Mouse (Mus musculus): ENCODE data around the gene Csrp3. TPM values are rescaled to one million over a fixed set of nuclear protein-coding genes. Genes with fewer than 3 reads are reported as not detected.
A peak's percentile ranks its signal among the peaks of the same experiment; 100 is the strongest.

Csrp3 gene
- total and polyA plus RNA-seq, 2 experiments from 2014 or later: not detected

DNA sequence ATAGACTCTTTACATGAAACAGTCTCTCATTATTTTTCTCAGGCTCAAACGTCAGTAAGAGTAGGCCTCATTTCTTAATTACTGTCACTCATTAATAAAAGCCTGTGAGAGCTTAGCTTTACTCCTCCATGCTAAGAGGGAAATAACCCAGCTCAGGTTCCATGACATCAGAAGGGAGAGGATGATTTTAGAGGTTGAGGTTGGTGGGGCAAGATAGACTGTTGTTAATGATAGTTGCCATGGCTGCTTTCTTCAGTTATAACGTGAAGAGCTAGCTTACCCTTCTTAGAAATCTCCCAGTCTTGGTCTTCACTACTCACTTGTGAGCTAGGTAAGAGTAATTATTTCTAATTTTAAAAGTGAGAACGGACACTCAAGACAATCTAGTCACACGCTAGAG, 57.7 kb downstream of the Csrp3 start:
- Histone ChIP-seq H3K27me3 (ENCODE audit: insufficient read depth, low read length) (no peaks in the 10 kb centered on the region), H3K36me3 (ENCODE audit: insufficient read depth) (no peaks in the 10 kb centered on the region), H3K4me2 (ENCODE audit: low read depth) (peak overlapping the region; percentile 83), H3K9ac (no peak overlapping the region), H3K4me1 (ENCODE audit: insufficient read depth) (peaks cover 13% of the 10 kb centered on the region; the same call in 1 of the 2 replicates), H3K27ac (ENCODE audit: low read depth, low read length) (no peak overlapping the region), H3K9me3 (ENCODE audit: low read length) (no peaks in the 10 kb centered on the region), H3K4me3 (ENCODE audit: low read depth, low read length) (peak overlapping the region; percentile 20)
- no peak for TF ChIP-seq CTCF (IDR thresholded peaks at IDR 0.05; ENCODE audit: low read depth)
- DNase-seq (no peak), ATAC-seq (no peak)
- 29% methylated on average over 4 of the region's 4 CpGs for WGBS

DNA sequence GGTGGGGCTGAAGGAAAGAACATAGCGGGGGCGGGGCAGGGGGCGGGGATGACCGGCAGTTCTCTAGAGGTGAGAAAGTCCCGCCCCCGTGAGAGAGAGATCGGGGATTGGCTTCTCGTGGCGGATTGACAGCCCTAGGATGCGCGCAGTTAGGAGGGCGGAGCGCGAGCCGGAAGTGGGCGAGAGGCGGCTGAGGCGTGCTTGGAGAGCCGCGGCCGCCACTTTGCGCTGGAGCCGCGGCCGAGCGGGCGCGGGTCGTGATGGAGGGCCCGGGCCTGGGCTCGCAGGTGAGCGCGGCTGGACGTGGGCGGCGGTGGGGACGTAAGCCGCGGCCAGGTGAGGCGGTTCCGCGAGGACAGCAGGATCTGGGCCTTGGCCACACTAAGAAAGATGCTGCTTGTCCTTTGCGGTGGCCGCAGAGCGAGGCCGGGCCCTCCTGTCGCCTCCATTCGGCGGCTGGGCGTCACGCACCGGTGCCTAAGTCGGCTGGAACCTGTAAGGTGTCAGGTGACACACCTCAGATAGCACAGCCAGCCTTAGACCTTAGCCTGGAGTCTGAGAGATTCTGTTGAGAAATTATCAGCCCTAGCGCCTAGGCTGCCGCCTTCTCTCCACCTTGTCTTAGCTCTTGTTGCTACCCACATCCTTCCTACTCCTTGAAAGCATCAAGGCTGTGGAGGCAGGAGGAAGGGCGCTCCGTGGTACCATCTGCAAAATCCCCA, 58.8 kb downstream of the Csrp3 start, which contains the start of gene Zdhhc13:
Zdhhc13 (plus strand) TSS at position 153 of the 722 bp plus-strand sequence.
- H3K36me3 ChIP-seq (ENCODE audit: insufficient read depth): no peaks in the 10 kb centered on the region
- H3K27me3 ChIP-seq (ENCODE audit: insufficient read depth, low read length): no peaks in the 10 kb centered on the region
- H3K9ac ChIP-seq: peak within 1 kb of the TSS; percentile 90
- H3K4me2 ChIP-seq (ENCODE audit: low read depth): peak within 1 kb of the TSS; percentile 83
- H3K4me1 ChIP-seq (ENCODE audit: insufficient read depth): peaks cover 13% of the 10 kb centered on the region; the same call in 1 of the 2 replicates
- no peaks in the 10 kb centered on the region for H3K9me3 ChIP-seq (ENCODE audit: low read length)
- H3K27ac ChIP-seq (ENCODE audit: low read depth, low read length): peak within 1 kb of the TSS; percentile 79
- ATAC-seq (peak; percentile 99), DNase-seq (peak; percentile 91)
- under 1% methylated on average over 57 of the region's 57 CpGs for WGBS
- TF ChIP-seq CTCF (IDR thresholded peaks at IDR 0.05; ENCODE audit: low read depth): peak; percentile 16; the same call in 1 of the 2 replicates
- H3K4me3 ChIP-seq (ENCODE audit: low read depth, low read length): peak within 1 kb of the TSS; percentile 85

DNA sequence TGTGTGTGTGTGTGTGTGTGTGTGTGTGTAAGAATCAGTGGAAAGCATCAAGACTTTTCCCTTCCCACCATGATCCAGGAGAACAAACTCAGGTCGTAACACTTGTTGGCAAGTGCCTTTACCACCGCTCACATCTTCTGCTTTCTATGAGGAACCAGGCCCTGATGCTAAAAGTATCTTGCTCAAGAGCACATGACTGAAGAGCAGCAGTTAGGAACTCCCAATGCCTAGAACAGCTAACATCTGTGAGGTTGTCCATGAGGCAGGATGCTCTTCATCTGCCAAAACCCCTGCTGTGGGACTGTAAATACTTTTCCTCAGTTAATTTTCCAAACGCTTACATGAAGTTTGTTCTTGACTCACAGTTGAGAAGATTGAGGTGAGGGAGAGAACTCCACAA, 59.5 kb downstream of the Csrp3 start:
- no peaks in the 10 kb centered on the region for H3K27me3 ChIP-seq (ENCODE audit: insufficient read depth, low read length)
- H3K27ac ChIP-seq (ENCODE audit: low read depth, low read length): no peak overlapping the region
- H3K9ac ChIP-seq: no peak overlapping the region
- peak overlapping the region; percentile 83 for H3K4me2 ChIP-seq (ENCODE audit: low read depth)
- peaks cover 13% of the 10 kb centered on the region; the same call in 1 of the 2 replicates for H3K4me1 ChIP-seq (ENCODE audit: insufficient read depth)
- DNase-seq: no peak
- no peaks in the 10 kb centered on the region for H3K36me3 ChIP-seq (ENCODE audit: insufficient read depth)
- H3K9me3 ChIP-seq (ENCODE audit: low read length): no peaks in the 10 kb centered on the region
- TF ChIP-seq CTCF (IDR thresholded peaks at IDR 0.05; ENCODE audit: low read depth): no peak
- peak; percentile 4; the same call in 1 of the 2 replicates for ATAC-seq
- H3K4me3 ChIP-seq (ENCODE audit: low read depth, low read length): peak overlapping the region; percentile 85
- 68% methylated on average over 3 of the region's 3 CpGs for WGBS

DNA sequence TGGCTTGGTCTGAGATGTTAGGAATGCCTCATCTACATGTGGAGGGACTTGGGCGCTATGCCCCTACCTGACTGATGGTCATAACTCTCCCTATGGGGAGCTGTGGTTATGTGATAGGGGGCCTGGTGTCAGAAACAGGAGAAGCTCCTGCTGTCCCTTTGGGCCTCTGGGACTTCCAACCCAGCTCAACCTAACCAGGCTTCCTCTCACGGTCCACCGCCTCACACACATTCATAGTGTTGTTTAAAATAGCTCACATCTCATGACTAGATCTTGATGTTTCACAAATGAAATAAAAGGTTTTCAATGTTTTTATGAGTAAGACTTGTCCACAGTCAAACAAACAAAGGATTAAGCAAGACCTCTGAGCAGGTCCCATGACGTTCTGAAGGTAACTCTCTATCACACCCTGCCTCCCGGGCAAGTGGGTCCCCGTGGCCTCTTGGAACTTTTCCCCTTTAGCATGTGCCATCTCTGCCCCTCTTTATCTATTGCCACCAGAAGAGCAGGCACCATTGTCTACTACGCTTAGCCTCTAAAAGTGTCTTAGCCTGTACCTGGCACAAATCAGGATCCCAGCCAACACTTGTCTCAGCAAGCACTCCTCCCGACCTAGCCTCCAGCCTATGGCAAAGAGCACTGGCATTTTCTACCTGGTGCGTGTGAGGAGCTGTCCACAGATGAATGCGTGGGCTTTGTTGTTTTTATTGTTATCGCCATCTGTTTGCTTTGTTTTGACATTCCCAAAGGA, 62.9 kb downstream of the Csrp3 start:
- Histone ChIP-seq H3K27me3 (ENCODE audit: insufficient read depth, low read length) (no peaks in the 10 kb centered on the region), H3K36me3 (ENCODE audit: insufficient read depth) (no peaks in the 10 kb centered on the region), H3K4me1 (ENCODE audit: insufficient read depth) (0 out of 2 replicates have a peak, but pooled peaks cover 4% of the 10 kb centered on the region), H3K4me3 (ENCODE audit: low read depth, low read length) (no peak overlapping the region), H3K4me2 (ENCODE audit: low read depth) (no peak overlapping the region), H3K27ac (ENCODE audit: low read depth, low read length) (no peak overlapping the region), H3K9ac (no peak overlapping the region), H3K9me3 (ENCODE audit: low read length) (no peaks in the 10 kb centered on the region)
- ATAC-seq (no peak), DNase-seq (no peak)
- no peak for TF ChIP-seq CTCF (IDR thresholded peaks at IDR 0.05; ENCODE audit: low read depth)
- WGBS: 86% methylated on average over 11 of the region's 11 CpGs

DNA sequence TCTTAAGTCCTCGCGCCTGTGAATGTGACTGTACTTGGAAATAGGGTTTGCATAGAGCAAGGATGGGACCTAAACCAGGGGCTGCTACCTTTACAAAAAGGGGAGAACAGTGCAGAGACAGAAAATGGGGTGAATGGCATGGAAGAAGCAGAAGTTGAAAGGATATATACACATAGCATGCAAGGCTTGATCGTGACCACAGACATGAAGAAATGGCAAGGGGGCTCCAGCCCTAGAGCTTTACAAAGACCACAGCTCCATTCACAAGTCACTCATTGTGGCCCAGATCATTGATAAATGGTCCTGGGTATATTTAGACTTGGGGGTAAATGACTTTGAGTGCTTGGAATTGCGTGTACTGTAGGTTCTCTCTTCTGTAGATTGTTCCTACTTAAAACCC, 65.4 kb downstream of the Csrp3 start:
- ATAC-seq (no peak), DNase-seq (no peak)
- H3K4me2 ChIP-seq (ENCODE audit: low read depth): no peak overlapping the region
- WGBS: 93% methylated on average over 4 of the region's 4 CpGs
- H3K4me1 ChIP-seq (ENCODE audit: insufficient read depth): peaks cover 12% of the 10 kb centered on the region; the same call in 1 of the 2 replicates
- TF ChIP-seq CTCF (IDR thresholded peaks at IDR 0.05; ENCODE audit: low read depth): no peak
- H3K4me3 ChIP-seq (ENCODE audit: low read depth, low read length): no peak overlapping the region
- no peak overlapping the region for H3K27ac ChIP-seq (ENCODE audit: low read depth, low read length)
- H3K36me3 ChIP-seq (ENCODE audit: insufficient read depth): no peaks in the 10 kb centered on the region
- no peak overlapping the region for H3K9ac ChIP-seq
- H3K9me3 ChIP-seq (ENCODE audit: low read length): no peaks in the 10 kb centered on the region
- no peaks in the 10 kb centered on the region for H3K27me3 ChIP-seq (ENCODE audit: insufficient read depth, low read length)

Other genes starting within 250 kb of the Csrp3 start
- not detected in 2 replicates for gene Mrgprb3, start 204.2 kb downstream of the Csrp3 start, total RNA-seq (2014; rRNA removed)
- gene Mrgprb3, start 204.2 kb downstream of the Csrp3 start, polyA plus RNA-seq (2015; fragmentation: Nextera tagmentation; extraction: Ambion mirVana): not detected in 2 replicates
- gene Zdhhc13, start 59.0 kb downstream of the Csrp3 start, total RNA-seq (2014; rRNA removed): 55.9 and 58.9 TPM in 2 replicates
- 25.0 and 28.3 TPM in 2 replicates for gene Zdhhc13, start 59.0 kb downstream of the Csrp3 start, polyA plus RNA-seq (2015; fragmentation: Nextera tagmentation; extraction: Ambion mirVana)
- gene E2f8, start 33.6 kb upstream of the Csrp3 start, total RNA-seq (2014; rRNA removed): 0.92 and 2.0 TPM in 2 replicates
- 1.0 and 1.1 TPM in 2 replicates for gene E2f8, start 33.6 kb upstream of the Csrp3 start, polyA plus RNA-seq (2015; fragmentation: Nextera tagmentation; extraction: Ambion mirVana)
- gene Nav2, start 60.7 kb upstream of the Csrp3 start, total RNA-seq (2014; rRNA removed): 44.0 and 46.9 TPM in 2 replicates
- gene Nav2, start 60.7 kb upstream of the Csrp3 start, polyA plus RNA-seq (2015; fragmentation: Nextera tagmentation; extraction: Ambion mirVana): 8.5 and 16.3 TPM in 2 replicates

All from forebrain, postnatal 0 days (tissue).